Mouse (Mus musculus): ENCODE measurements around the gene Msh5. TPM values are rescaled to one million over a fixed set of nuclear protein-coding genes. Genes with fewer than 3 reads are reported as not detected.

Msh5 gene
- polyA plus RNA-seq, 1 experiment = 17.2 TPM

- TF ChIP-seq POLR2A (IDR thresholded peaks at IDR 0.05; ENCODE audit: borderline replicate concordance, control insufficient read depth, low read depth, low read length) = 0 out of 2 replicates have a peak, but pooled peaks have one; percentile 14
- no peak for TF ChIP-seq CTCF (IDR thresholded peaks at IDR 0.05; ENCODE audit: control insufficient read depth, insufficient read depth, low read length)
- Histone ChIP-seq H3K4me1 (ENCODE audit: control insufficient read depth, insufficient read depth, low read length) (no peaks in the 10 kb centered on the region; the same call in 1 of the 2 replicates), H3K4me3 (replicated peaks; ENCODE audit: control insufficient read depth, low read depth, low read length) (peak within 1 kb of the TSS; percentile 35), H3K27ac (ENCODE audit: control insufficient read depth, insufficient read depth, low read depth, low read length, poor library complexity) (no peak within 1 kb of the TSS)
- WGBS = 2% methylated on average over 48 of the region's 48 CpGs
These were observed 18.7 kb upstream of the Msh5 start, which contains the start of gene Ly6g6c for GRCm38 (mm10) chr17:35064951-35065947. Gene Ly6g6c, plus strand, starts transcription at chr17:35065388.

DNA sequence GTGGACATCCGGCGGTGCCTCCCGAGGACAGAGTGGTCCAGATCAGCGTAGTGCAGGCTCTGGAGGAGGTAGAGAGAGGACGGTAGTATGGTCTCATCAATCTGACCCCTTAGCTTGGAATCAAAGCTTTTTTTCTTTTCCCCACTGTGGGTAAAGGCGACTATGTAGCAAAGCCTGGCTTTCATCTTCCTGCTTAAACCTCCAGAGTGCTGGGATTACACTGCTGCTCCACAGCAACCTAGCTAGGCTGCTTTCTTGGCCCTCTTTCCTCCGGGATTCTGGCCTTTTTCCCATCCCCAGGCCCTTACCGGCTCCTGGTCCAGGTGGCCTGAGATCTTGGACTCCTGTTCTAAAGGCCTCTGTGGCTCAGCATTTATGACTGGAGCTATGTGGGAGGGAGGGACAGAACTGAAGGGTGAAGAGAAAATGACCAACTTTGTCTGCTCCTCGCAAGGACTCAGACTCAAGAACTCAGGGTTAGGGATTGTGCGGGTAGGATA lies 17.9 kb upstream of the Msh5 start:
- TF ChIP-seq CTCF (IDR thresholded peaks at IDR 0.05; ENCODE audit: control insufficient read depth, insufficient read depth, low read length) (no peak), POLR2A (IDR thresholded peaks at IDR 0.05; ENCODE audit: borderline replicate concordance, control insufficient read depth, low read depth, low read length) (no peak)
- Histone ChIP-seq H3K4me1 (ENCODE audit: control insufficient read depth, insufficient read depth, low read length) (no peaks in the 10 kb centered on the region; the same call in 1 of the 2 replicates), H3K4me3 (replicated peaks; ENCODE audit: control insufficient read depth, low read depth, low read length) (no peak overlapping the region), H3K27ac (ENCODE audit: control insufficient read depth, insufficient read depth, low read depth, low read length, poor library complexity) (no peak overlapping the region)
- 52% methylated on average over 10 of the region's 10 CpGs for WGBS

GRCm38 (mm10) chr17:35063466-35063865 lies 16.9 kb upstream of the Msh5 start:
- TF ChIP-seq CTCF (IDR thresholded peaks at IDR 0.05; ENCODE audit: control insufficient read depth, insufficient read depth, low read length) (no peak), POLR2A (IDR thresholded peaks at IDR 0.05; ENCODE audit: borderline replicate concordance, control insufficient read depth, low read depth, low read length) (no peak)
- WGBS = 77% methylated on average over 3 of the region's 3 CpGs
- Histone ChIP-seq H3K4me1 (ENCODE audit: control insufficient read depth, insufficient read depth, low read length) (no peaks in the 10 kb centered on the region; the same call in 1 of the 2 replicates), H3K4me3 (replicated peaks; ENCODE audit: control insufficient read depth, low read depth, low read length) (no peak overlapping the region), H3K27ac (ENCODE audit: control insufficient read depth, insufficient read depth, low read depth, low read length, poor library complexity) (no peak overlapping the region)

DNA sequence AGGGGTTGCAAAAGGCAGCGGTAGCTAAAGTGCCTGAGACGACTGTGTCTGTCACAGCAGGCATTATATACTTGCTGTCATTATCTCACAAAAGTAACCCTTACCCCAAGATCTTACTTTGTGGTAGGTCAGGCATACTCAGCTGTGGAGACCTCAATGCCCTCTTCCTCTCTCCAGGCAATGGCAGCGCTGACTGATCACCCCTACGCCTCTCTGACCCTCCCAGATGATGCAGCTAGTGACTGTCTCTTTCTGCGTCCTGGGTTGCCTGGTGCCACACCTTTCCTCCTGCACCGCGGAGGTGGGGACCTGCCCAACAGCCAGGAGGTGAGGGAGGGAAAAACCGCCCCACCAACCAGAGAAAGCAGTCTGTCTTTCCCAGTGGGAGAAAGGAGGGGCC lies 14.8 kb upstream of the Msh5 start:
- Histone ChIP-seq H3K4me3 (replicated peaks; ENCODE audit: control insufficient read depth, low read depth, low read length) (no peak overlapping the region), H3K4me1 (ENCODE audit: control insufficient read depth, insufficient read depth, low read length) (no peaks in the 10 kb centered on the region; the same call in 1 of the 2 replicates), H3K27ac (ENCODE audit: control insufficient read depth, insufficient read depth, low read depth, low read length, poor library complexity) (no peak overlapping the region)
- 84% methylated on average over 8 of the region's 8 CpGs for WGBS
- TF ChIP-seq POLR2A (IDR thresholded peaks at IDR 0.05; ENCODE audit: borderline replicate concordance, control insufficient read depth, low read depth, low read length) = no peak
- no peak for TF ChIP-seq CTCF (IDR thresholded peaks at IDR 0.05; ENCODE audit: control insufficient read depth, insufficient read depth, low read length)

GRCm38 (mm10) chr17:35060737-35061297 lies 14.3 kb upstream of the Msh5 start:
- TF ChIP-seq POLR2A (IDR thresholded peaks at IDR 0.05; ENCODE audit: borderline replicate concordance, control insufficient read depth, low read depth, low read length) (no peak), CTCF (IDR thresholded peaks at IDR 0.05; ENCODE audit: control insufficient read depth, insufficient read depth, low read length) (no peak)
- no peak overlapping the region for H3K27ac ChIP-seq (ENCODE audit: control insufficient read depth, insufficient read depth, low read depth, low read length, poor library complexity)
- WGBS = 81% methylated on average over 22 of the region's 22 CpGs
- H3K4me3 ChIP-seq (replicated peaks; ENCODE audit: control insufficient read depth, low read depth, low read length) = no peak overlapping the region
- no peaks in the 10 kb centered on the region; the same call in 1 of the 2 replicates for H3K4me1 ChIP-seq (ENCODE audit: control insufficient read depth, insufficient read depth, low read length)

GRCm38 (mm10) chr17:35060071-35060470 lies 13.5 kb upstream of the Msh5 start:
- H3K27ac ChIP-seq (ENCODE audit: control insufficient read depth, insufficient read depth, low read depth, low read length, poor library complexity) = no peak overlapping the region
- TF ChIP-seq CTCF (IDR thresholded peaks at IDR 0.05; ENCODE audit: control insufficient read depth, insufficient read depth, low read length) (no peak), POLR2A (IDR thresholded peaks at IDR 0.05; ENCODE audit: borderline replicate concordance, control insufficient read depth, low read depth, low read length) (no peak)
- no peaks in the 10 kb centered on the region; the same call in 1 of the 2 replicates for H3K4me1 ChIP-seq (ENCODE audit: control insufficient read depth, insufficient read depth, low read length)
- H3K4me3 ChIP-seq (replicated peaks; ENCODE audit: control insufficient read depth, low read depth, low read length) = no peak overlapping the region
- 59% methylated on average over 14 of the region's 14 CpGs for WGBS

- peak within 1 kb of the TSS; percentile 7; the same call in 1 of the 2 replicates for H3K27ac ChIP-seq (ENCODE audit: control insufficient read depth, insufficient read depth, low read depth, low read length, poor library complexity)
- TF ChIP-seq CTCF (IDR thresholded peaks at IDR 0.05; ENCODE audit: control insufficient read depth, insufficient read depth, low read length) (peak; percentile 74), POLR2A (IDR thresholded peaks at IDR 0.05; ENCODE audit: borderline replicate concordance, control insufficient read depth, low read depth, low read length) (peak; percentile 49; the same call in 1 of the 2 replicates)
- H3K4me3 ChIP-seq (replicated peaks; ENCODE audit: control insufficient read depth, low read depth, low read length) = peak within 1 kb of the TSS; percentile 50
- WGBS = under 1% methylated on average over 57 of the region's 57 CpGs
- H3K4me1 ChIP-seq (ENCODE audit: control insufficient read depth, insufficient read depth, low read length) = no peaks in the 10 kb centered on the region; the same call in 1 of the 2 replicates
These were observed 12.7 kb upstream of the Msh5 start, which contains the start of gene Ddah2 for GRCm38 (mm10) chr17:35058911-35059892. Gene Ddah2, plus strand, starts transcription at chr17:35059035.

Data from bone marrow, adult 2 months (tissue).